Mouse (Mus musculus) c-Kit-negative CD71-positive TER-119-positive erythroid progenitor cells, embryonic 14.5 days (primary cell): ENCODE measurements around the gene Mxra7.
A peak's percentile ranks its signal among the peaks of the same experiment; 100 is the strongest.

Experiments
- DNase-seq: peaks from one replicate; pipeline ENCODE4 v3.0.0-alpha.2; 2013; ENCODE audit warnings: low read depth, low spot score

Mxra7 gene

DNA sequence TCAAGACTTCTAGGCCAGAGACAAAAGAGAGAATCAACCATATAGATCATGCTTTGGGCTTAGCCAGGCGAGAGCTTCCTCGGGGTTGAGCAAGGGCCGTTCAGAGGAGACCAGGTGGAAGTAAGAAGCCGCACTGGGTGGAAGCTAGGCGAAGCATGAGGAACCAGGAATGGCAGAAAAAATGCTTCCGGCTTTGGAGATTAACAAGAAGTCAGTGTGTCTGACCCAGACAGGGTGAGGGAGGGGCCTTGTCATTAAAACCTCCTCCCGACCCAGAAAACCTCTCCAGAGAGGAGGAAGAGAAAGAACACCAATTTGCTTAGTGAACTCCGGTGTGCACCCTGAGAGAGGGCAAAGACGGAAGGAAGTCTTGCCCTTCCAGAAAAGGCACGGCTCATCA lies 43.6 kb downstream of the Mxra7 start:
- DNase-seq, result no peak

DNA sequence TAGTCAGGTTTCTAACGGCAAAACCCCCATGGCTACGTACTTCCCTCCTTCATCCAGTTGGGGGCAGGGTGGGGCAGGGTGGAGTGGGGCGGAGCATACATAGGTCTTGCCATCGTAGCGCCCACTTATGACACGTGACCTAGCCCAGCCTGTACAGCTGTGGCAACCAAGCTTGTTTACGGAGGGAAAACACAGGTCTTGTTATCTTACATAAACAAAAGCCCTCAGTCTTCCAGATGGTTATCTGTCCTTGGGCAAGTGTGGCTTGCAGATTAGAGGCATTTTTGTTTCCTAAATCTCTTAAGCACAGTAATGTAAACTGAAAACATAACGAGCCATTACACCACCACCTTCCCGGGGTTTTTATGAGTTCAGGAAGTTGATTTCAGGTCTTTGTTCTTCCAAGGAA lies 45.1 kb downstream of the Mxra7 start:
- DNase-seq, result peak; percentile 78

DNA sequence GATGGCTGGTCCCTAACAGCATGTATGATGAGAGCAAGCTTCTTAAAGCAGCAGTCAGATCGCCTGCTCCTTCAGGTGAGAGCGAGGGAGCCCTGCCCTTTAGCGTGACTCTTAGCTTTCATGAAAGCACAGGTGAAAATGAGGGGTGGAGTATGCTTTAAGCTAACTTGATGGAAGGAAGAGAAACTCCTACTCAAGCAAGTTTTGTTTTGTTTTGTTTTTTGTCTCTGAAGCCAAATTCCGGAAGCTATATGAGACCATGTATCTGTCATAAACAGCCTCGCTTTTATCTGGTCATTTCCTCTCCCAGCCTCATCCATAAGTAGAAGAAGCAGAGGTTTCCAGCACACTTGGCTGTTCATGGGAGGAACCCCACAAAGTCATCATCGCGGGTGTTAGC lies 52.4 kb downstream of the Mxra7 start, which contains the start of gene St6galnac1:
TSS of gene St6galnac1 (minus strand) at position 101 of the 400 bp plus-strand sequence.
- no peak for DNase-seq

DNA sequence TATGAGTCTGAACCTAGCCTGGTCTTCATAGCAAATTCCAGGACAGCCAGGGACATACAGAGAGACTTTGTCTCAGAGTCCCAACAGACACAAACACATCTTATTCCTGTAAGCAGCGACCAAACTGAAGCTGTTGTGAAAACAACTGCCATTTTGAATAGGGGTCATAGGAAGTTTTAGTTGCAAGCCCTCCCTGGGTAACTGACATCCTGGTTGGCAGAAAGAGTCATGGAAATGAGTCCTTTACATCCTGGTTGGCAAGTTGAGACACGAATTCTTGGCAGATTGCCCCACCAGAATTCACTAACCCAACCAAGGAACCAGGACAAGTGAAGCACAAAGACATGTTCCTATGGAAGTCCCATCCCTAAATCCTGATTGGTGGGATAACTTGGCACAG lies 54.6 kb downstream of the Mxra7 start:
- no peak for DNase-seq

DNA sequence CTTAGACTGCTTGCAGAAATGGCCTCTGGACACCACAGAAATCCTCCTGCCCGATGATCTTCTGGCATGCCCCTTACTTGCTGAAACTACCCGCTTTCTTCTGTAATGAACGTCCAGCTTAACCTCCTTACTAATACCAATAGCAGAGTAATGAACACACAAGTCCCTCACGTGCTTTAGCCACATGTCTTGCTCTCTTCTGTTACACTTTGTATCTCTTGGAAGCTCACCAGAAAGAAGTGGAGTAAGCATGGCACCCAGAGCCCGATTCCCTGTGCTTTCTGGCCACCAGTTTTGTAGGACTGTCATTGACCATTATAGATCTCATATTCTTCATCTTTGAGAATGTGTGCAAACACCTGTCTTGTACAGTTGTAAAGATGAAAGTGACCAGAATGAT lies 58.0 kb downstream of the Mxra7 start:
- no peak for DNase-seq

DNA sequence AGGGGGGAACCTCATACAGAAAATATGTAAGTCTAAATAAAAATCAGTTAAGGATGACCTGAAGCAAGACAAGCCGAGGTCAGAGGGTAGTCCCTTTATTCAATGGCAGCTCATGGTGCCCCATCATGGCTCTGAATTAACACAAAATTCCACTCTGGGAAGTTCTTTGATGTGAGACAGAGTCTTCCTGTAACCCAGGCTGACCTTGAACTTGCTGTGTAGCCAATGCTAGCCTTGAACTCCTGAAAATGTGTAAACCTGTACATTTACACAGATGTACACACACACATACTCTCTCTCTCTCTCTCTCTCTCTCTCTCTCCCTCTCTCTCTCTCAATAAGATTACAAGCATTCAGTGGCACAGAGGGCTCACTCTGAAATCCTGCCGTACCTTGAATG lies 62.9 kb downstream of the Mxra7 start:
- no peak for DNase-seq

DNA sequence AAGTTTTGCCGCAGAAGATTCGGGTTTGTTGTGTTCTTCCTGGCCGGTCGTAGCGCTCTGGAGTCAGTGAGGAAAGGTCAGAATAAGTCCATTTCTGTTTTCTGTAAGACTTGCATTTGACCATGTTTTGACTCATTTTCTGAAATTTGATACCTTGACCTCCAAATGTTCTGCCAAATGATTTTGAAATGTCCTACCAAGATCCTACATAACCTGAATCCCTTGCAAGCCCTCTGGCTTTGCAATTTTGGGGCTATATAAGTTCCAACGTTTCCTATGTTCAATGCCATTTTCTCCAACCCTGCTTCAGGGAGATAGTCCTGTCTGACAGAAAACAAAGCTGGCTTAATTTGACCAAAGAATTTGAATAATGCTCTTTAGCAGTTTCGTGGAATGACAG lies 63.5 kb downstream of the Mxra7 start:
- DNase-seq, result no peak

DNA sequence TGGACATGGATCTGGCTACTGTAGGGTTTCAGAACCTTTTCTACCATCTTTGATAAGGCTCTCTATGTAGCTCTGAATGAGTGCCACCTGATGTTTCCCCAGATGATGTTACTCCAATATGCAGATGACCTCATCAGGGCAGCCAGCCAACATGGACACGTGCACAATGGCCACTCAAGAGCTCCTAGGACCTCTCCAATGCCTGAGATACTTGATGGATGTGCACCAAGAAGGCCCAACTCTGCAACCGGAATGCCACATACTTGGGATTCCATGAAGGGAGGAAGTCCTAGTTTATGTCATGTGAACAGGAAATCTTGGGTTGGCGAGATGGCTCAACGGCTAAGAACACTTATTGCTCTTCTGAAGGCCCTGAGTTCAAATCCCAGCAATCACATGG lies 72.7 kb downstream of the Mxra7 start:
- DNase-seq, result no peak

DNA sequence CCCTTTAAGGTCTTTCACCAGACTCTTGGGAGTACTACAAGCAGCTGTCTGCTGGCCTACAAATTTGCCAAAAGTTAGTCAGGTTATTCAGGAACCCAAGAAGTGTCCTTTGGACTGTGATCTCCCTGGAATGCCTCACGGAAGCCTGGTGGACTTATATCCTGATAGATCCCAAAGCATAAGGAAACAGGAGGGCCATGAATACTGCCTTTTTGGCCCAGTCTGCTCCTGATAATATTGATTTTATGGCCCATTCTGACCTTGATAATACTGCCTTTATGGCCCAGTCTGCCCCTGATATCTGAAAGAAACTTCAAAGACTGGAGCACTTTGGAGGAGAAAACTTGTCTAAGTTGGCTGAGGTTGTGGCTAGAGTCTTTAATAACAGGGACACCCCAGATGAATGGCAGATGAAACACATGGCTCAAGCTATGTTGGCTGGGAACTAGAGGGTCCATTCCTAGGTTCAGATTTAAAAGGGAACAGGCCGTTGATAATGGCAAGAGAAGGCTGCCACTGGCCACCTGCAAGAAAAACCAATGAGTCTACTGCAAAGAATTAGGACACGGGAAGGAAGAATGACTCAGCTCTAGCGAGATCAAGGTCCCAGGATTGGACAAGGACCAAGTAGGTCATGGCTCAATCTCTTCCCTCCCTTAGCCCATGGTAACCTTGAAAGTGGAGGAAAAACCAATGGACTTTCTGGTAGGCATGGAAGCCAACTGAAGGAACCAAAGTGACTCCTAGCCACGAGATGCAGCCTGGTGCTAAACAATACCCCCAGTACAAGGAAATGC lies 74.0 kb downstream of the Mxra7 start:
- DNase-seq, result no peak
